Mouse (Mus musculus) hindbrain, embryonic 15.5 days (tissue): Measurements from ENCODE around the gene Als2. TPM values are rescaled to one million over a fixed set of nuclear protein-coding genes. Genes with fewer than 3 reads are reported as not detected.

Experiments
- ATAC-seq: fragments of 200-750 bp; cut with Nextera tagmentation; 2 replicates; pipeline ENCODE4 v1.8.0; 2017; ENCODE audit warnings: low read depth, moderate number of reproducible peaks, moderate TSS enrichment; ENCODE audit not compliant: low FRiP score
- H3K27ac ChIP-seq: fragments of 300-500 bp; sonication (generic); replicated peaks from 2 replicates; pipeline ENCODE4 v1.5.1; 2015; ENCODE audit warnings: mild to moderate bottlenecking, inconsistent platforms
- H3K27me3 ChIP-seq: fragments of 300-500 bp; sonication (generic); 2 replicates; pipeline ENCODE4 v1.6.1; 2015; ENCODE audit warnings: control low read depth, inconsistent platforms
- H3K36me3 ChIP-seq: fragments of 300-500 bp; sonication (generic); 2 replicates; pipeline ENCODE4 v1.6.1; 2015; ENCODE audit warnings: control low read depth, inconsistent platforms
- H3K4me1 ChIP-seq: fragments of 300-500 bp; sonication (generic); replicated peaks from 2 replicates; pipeline ENCODE4 v1.6.1; 2015; ENCODE audit warnings: control low read depth, inconsistent platforms
- H3K4me2 ChIP-seq: fragments of 300-500 bp; sonication (generic); 2 replicates; pipeline ENCODE4 v1.6.1; 2015; ENCODE audit warnings: moderate library complexity, mild to moderate bottlenecking, inconsistent platforms
- H3K4me3 ChIP-seq: fragments of 300-500 bp; sonication (generic); 2 replicates; pipeline ENCODE4 v1.5.1; 2015; ENCODE audit warnings: mild to moderate bottlenecking, inconsistent platforms
- H3K9ac ChIP-seq: fragments of 300-500 bp; sonication (generic); 2 replicates; pipeline ENCODE4 v1.6.1; 2015; ENCODE audit warnings: inconsistent platforms
- H3K9me3 ChIP-seq: fragments of 300-500 bp; sonication (generic); 2 replicates; pipeline ENCODE4 v1.6.1; 2016; ENCODE audit warnings: control low read depth, inconsistent platforms
- WGBS: fragments of 180-500 bp; shearing (Covaris S2); methylation state at CpG from one replicate; pipeline ENCODE4 v1.1.7; 2015; 5-methylcytosine and 5-hydroxymethylcytosine counted together
- polyA plus RNA-seq: library from polyadenylated mRNA; unstranded; fragments of >200 nt; fragmentation: Nextera tagmentation; extraction: Ambion mirVana; gene quantifications from 2 replicates; pipeline ENCODE4 v1.2.1, GENCODE M21; 2015

Als2 gene
- polyA plus RNA-seq, 1 experiment from 2014 or later: 19.9 TPM

GRCm38 (mm10) chr1:59174514-59175373, 62.3 kb downstream of the Als2 start:
- H3K27me3 ChIP-seq: no peaks in the 10 kb centered on the region
- no peak overlapping the region for H3K9ac ChIP-seq
- H3K9me3 ChIP-seq: no peaks in the 10 kb centered on the region
- ATAC-seq: no peak
- peaks cover 61% of the 10 kb centered on the region for H3K36me3 ChIP-seq
- no peak overlapping the region for H3K4me3 ChIP-seq
- H3K27ac ChIP-seq: no peak overlapping the region
- no peak overlapping the region for H3K4me2 ChIP-seq
- 87% methylated on average over 10 of the region's 10 CpGs for whole genome bisulfite sequencing
- no peaks in the 10 kb centered on the region for H3K4me1 ChIP-seq

- H3K36me3 ChIP-seq: peaks cover 55% of the 10 kb centered on the region
- H3K9me3 ChIP-seq: no peaks in the 10 kb centered on the region
- ATAC-seq: no peak
- no peaks in the 10 kb centered on the region for H3K4me1 ChIP-seq
- H3K4me2 ChIP-seq: no peak overlapping the region
- no peak overlapping the region for H3K27ac ChIP-seq
- no peak overlapping the region for H3K4me3 ChIP-seq
- H3K27me3 ChIP-seq: no peaks in the 10 kb centered on the region
- 95% methylated on average over 5 of the region's 5 CpGs for WGBS
- no peak overlapping the region for H3K9ac ChIP-seq
Observed at GRCm38 (mm10) chr1:59173023-59173422, 64.0 kb downstream of the Als2 start.

DNA sequence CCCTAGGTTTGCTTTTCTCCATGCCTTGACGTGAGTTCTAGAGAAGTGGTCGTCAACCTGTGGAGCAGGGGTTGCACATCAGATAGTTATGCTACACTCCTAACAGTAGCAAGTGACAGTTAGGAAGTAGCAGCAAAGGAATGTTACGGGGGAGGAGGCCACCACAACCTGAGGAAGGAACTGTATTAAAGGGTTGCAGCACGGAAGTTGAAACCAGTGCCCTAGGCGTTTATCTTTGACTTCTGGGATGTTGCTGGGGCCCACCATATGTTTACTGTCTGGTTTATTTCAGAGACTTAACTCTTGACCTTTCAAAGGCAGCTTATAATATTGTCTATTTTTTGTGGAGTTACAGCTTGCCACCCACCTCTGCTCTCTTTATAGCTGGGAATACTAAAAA, 65.2 kb downstream of the Als2 start:
- Histone ChIP-seq H3K9me3 (no peaks in the 10 kb centered on the region), H3K4me2 (no peak overlapping the region), H3K4me1 (no peaks in the 10 kb centered on the region), H3K27me3 (no peaks in the 10 kb centered on the region), H3K36me3 (peaks cover 55% of the 10 kb centered on the region), H3K4me3 (no peak overlapping the region), H3K27ac (no peak overlapping the region), H3K9ac (no peak overlapping the region)
- no peak for ATAC-seq
- WGBS: 82% methylated on average over 5 of the region's 5 CpGs

GRCm38 (mm10) chr1:59170290-59170689, 66.7 kb downstream of the Als2 start:
- WGBS: 85% methylated on average over 8 of the region's 8 CpGs
- Histone ChIP-seq H3K27me3 (no peaks in the 10 kb centered on the region), H3K9ac (no peak overlapping the region), H3K4me3 (no peak overlapping the region), H3K4me2 (no peak overlapping the region), H3K36me3 (peaks cover 56% of the 10 kb centered on the region), H3K27ac (no peak overlapping the region), H3K9me3 (no peaks in the 10 kb centered on the region), H3K4me1 (no peaks in the 10 kb centered on the region)
- ATAC-seq: no peak

DNA sequence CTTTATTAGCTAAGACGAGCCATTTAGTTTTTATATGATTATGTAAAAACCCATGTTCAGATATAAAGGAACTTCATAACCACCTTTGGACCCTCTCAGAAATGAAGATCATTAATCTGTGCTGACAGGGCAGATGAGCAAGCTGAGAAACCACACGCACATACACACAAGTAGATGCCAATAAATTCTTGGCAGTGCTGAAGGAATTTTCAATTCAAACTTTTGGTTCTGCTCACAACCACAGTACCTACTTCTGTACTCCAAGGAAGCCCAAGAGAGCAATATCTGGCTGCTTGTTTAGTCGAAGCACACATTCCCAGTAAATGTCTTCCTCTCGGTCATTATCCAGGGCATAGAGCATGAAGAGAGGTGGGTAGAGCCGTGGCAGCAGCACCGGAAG, 67.4 kb downstream of the Als2 start:
- Histone ChIP-seq H3K27ac (no peak overlapping the region), H3K27me3 (no peaks in the 10 kb centered on the region), H3K9me3 (no peaks in the 10 kb centered on the region), H3K9ac (no peak overlapping the region), H3K4me2 (no peak overlapping the region), H3K4me3 (no peak overlapping the region), H3K4me1 (no peaks in the 10 kb centered on the region), H3K36me3 (peaks cover 56% of the 10 kb centered on the region)
- no peak for ATAC-seq
- 87% methylated on average over 6 of the region's 6 CpGs for WGBS

GRCm38 (mm10) chr1:59168556-59168955, 68.5 kb downstream of the Als2 start:
- no peaks in the 10 kb centered on the region for H3K27me3 ChIP-seq
- no peak for ATAC-seq
- no peak overlapping the region for H3K4me3 ChIP-seq
- no peaks in the 10 kb centered on the region for H3K4me1 ChIP-seq
- whole genome bisulfite sequencing: 94% methylated on average over 2 of the region's 2 CpGs
- peaks cover 63% of the 10 kb centered on the region for H3K36me3 ChIP-seq
- no peak overlapping the region for H3K9ac ChIP-seq
- H3K9me3 ChIP-seq: no peaks in the 10 kb centered on the region
- no peak overlapping the region for H3K4me2 ChIP-seq
- H3K27ac ChIP-seq: no peak overlapping the region

DNA sequence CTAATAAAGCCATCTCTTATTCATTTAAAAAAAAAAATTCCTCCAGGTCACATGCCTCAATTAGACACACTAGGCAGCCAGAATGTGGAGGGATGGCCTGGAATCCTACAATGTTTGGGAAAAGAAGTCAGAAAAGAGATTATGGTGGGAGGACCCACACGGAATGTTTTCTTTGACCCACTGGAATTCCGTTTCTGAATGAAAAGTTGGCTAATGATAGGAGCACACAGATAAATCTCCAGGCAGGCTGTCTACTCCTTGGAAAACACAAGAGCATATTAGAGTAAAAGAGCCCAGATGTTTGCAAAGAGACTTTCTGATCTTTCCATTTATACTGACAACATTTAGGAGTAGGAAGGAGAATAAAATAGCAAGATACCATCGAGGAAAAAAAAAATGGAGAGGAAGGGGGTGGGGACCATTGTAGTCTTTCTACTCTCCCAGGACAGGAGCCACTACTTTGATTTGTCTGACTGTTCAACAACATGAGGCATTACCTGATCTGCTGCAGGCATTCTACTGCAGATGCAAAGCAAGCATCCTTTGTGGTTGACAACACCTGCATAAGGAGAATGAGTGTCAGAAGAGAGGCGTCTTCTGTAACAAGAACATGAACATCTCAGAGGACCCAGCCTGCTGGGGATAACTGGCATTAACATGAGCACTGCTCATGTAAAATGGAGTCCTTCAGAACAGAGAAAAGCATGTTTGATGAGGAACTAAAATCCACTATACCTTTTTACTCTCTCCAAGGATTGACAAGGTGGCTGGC, 69.2 kb downstream of the Als2 start:
- no peaks in the 10 kb centered on the region for H3K27me3 ChIP-seq
- no peak overlapping the region for H3K4me3 ChIP-seq
- no peak overlapping the region for H3K4me2 ChIP-seq
- no peak for ATAC-seq
- no peak overlapping the region for H3K9ac ChIP-seq
- no peak overlapping the region for H3K27ac ChIP-seq
- H3K36me3 ChIP-seq: peaks cover 63% of the 10 kb centered on the region
- 93% methylated on average over 4 of the region's 4 CpGs for WGBS
- no peaks in the 10 kb centered on the region for H3K4me1 ChIP-seq
- no peaks in the 10 kb centered on the region for H3K9me3 ChIP-seq

DNA sequence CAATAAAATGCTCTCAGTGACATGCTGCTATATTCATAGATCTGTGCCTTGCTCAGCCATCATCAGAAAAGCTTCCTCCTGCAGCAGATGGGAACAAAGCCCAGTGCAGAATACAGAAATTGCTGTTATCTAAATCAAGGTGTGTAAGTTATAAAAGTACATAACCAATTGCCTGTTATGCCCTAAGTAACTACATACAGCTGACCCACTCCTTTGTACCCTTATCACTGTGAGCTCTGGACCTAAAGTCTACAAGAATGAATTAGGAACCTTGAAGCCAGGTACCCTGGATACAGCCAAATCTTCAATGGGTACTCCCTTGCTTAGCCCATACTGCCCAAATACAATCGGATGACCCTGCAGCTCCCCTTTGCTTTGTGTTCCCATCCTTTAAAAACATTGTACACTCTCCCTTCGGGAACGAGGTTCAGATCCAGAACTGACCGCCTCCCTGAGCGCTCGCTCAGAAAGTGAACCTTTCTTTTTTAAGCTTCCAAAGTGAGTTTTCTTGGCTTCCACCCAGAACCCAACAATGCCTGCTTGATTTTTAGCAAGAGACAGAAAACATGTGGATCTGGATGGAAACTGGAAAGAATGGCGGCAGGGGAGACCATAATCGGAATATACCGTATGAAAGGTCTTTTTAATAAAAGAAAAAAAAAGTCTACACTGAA, 70.7 kb downstream of the Als2 start:
- H3K27me3 ChIP-seq: no peaks in the 10 kb centered on the region
- H3K27ac ChIP-seq: no peak overlapping the region
- ATAC-seq: no peak
- no peak overlapping the region for H3K9ac ChIP-seq
- H3K36me3 ChIP-seq: peaks cover 55% of the 10 kb centered on the region
- H3K4me3 ChIP-seq: no peak overlapping the region
- no peaks in the 10 kb centered on the region for H3K9me3 ChIP-seq
- H3K4me2 ChIP-seq: no peak overlapping the region
- WGBS: 83% methylated on average over 9 of the region's 9 CpGs
- no peaks in the 10 kb centered on the region for H3K4me1 ChIP-seq

DNA sequence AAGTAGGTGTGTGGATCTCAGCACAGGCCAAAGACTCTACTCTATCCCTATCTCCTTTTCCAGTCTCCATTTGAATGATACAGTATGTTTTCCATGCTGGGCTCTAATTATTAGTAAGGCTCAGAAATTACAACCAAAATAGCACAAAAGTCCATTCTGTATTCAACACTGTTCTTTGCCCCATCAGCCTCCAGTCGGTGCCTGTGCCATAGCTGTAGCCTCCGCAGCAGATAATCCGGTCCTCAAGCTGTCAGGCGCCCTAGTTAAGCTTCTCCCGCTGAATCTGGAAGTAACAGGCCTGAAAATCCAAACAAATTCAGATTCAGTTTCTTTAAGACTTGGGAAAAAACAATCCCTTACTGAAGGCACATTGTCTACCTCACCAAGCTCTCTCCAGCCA, 73.1 kb downstream of the Als2 start:
- no peak overlapping the region for H3K9ac ChIP-seq
- no peak overlapping the region for H3K4me2 ChIP-seq
- no peak overlapping the region for H3K4me3 ChIP-seq
- no peaks in the 10 kb centered on the region for H3K27me3 ChIP-seq
- no peak overlapping the region for H3K27ac ChIP-seq
- ATAC-seq: no peak
- H3K9me3 ChIP-seq: no peaks in the 10 kb centered on the region
- peaks cover 54% of the 10 kb centered on the region for H3K36me3 ChIP-seq
- no peaks in the 10 kb centered on the region for H3K4me1 ChIP-seq
- WGBS: 58% methylated on average over 5 of the region's 5 CpGs

DNA sequence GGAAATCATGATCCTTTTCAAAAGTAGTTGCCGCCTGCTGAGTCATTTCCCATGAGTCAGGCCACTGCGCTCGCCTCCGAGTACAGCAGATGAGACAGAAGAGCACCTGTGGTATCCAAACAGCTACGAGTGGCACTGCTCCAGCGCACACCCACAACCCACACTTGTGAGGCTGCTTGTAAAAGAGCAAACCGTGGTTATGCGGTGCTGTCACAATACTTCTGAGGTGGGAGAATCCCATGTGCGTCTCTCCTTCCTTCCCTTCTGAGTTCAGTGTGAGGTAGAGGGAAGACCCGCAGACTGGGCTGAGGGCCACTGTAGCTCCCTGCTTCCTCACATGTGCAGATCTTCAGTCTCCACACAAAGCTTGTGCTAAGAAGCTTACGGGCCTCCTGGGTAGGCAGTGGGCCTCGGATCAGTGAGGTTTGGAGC, 74.0 kb downstream of the Als2 start, which contains the start of gene Mpp4:
Gene Mpp4, minus strand, starts transcription at position 360 of the 432 bp plus-strand sequence.
- no peaks in the 10 kb centered on the region for H3K4me1 ChIP-seq
- no peaks in the 10 kb centered on the region for H3K9me3 ChIP-seq
- ATAC-seq: no peak
- H3K27ac ChIP-seq: no peak within 1 kb of the TSS
- peaks cover 49% of the 10 kb centered on the region for H3K36me3 ChIP-seq
- no peak within 1 kb of the TSS for H3K9ac ChIP-seq
- 48% methylated on average over 12 of the region's 12 CpGs for WGBS
- H3K27me3 ChIP-seq: no peaks in the 10 kb centered on the region
- H3K4me3 ChIP-seq: no peak within 1 kb of the TSS
- H3K4me2 ChIP-seq: no peak within 1 kb of the TSS

GRCm38 (mm10) chr1:59162309-59163024, 74.6 kb downstream of the Als2 start:
- no peak overlapping the region for H3K9ac ChIP-seq

More at GRCm38 (mm10) chr1:59162309-59163024, 74.6 kb downstream of the Als2 start:
- Histone ChIP-seq H3K27me3 (no peaks in the 10 kb centered on the region), H3K27ac (no peak overlapping the region), H3K4me3 (no peak overlapping the region), H3K4me2 (no peak overlapping the region), H3K36me3 (peaks cover 44% of the 10 kb centered on the region), H3K4me1 (no peaks in the 10 kb centered on the region), H3K9me3 (no peaks in the 10 kb centered on the region)
- WGBS: 42% methylated on average over 8 of the region's 8 CpGs
- ATAC-seq: no peak
